Mouse (Mus musculus): ENCODE measurements around the gene Tbc1d9. TPM values are rescaled to one million over a fixed set of nuclear protein-coding genes. Genes with fewer than 3 reads are reported as not detected.

Tbc1d9 gene
- polyA plus RNA-seq, 1 experiment from 2014 or later, result 1.7 TPM

- WGBS, result 4% methylated on average over 41 of the region's 54 CpGs
- DNase-seq (ENCODE audit: low spot score), result peak; percentile 76
- Histone ChIP-seq H3K9me3 (replicated peaks) (no peaks in the 10 kb centered on the region), H3K27ac (peak within 1 kb of the TSS; percentile 91), H3K4me1 (peaks cover 13% of the 10 kb centered on the region; the same call in 1 of the 2 replicates), H3K27me3 (ENCODE audit: low read depth, poor library complexity, severe bottlenecking) (peaks cover 8% of the 10 kb centered on the region; the same call in 1 of the 2 replicates), H3K4me3 (peak within 1 kb of the TSS; percentile 71), H3K36me3 (no peaks in the 10 kb centered on the region)
These were observed 1.0 kb downstream of the Tbc1d9 start, which contains the start of gene Gm10645 for GRCm38 (mm10) chr8:83165931-83166867. Gene Gm10645, minus strand, starts transcription at chr8:83166170.

DNA sequence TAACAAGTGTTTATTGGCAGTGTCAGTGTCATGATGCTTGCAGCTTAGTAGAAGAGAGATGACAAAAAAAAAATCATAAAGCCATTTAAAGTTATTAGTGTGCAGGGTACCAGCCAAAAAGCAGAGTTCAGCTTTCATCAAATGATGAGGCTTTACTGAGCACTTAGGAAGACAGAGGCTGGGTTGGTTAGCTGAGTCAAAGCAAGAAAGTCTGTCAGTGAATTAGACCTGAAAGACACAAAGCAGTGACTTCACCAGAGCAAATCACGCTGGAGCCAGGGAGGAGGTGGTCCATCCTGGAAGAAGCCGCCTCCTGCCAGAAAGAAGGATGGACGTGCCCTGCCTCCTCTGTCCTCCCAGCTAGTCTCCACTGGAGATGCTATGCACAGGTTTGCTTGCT is 2.8 kb downstream of the Tbc1d9 start:
- peaks cover 13% of the 10 kb centered on the region; the same call in 1 of the 2 replicates for H3K4me1 ChIP-seq
- no peaks in the 10 kb centered on the region for H3K36me3 ChIP-seq
- no peak for DNase-seq (ENCODE audit: low spot score)
- no peak overlapping the region for H3K27ac ChIP-seq
- WGBS, result 39% methylated on average over 3 of the region's 3 CpGs
- no peak overlapping the region for H3K4me3 ChIP-seq
- peaks cover 8% of the 10 kb centered on the region; the same call in 1 of the 2 replicates for H3K27me3 ChIP-seq (ENCODE audit: low read depth, poor library complexity, severe bottlenecking)
- no peaks in the 10 kb centered on the region for H3K9me3 ChIP-seq (replicated peaks)

DNA sequence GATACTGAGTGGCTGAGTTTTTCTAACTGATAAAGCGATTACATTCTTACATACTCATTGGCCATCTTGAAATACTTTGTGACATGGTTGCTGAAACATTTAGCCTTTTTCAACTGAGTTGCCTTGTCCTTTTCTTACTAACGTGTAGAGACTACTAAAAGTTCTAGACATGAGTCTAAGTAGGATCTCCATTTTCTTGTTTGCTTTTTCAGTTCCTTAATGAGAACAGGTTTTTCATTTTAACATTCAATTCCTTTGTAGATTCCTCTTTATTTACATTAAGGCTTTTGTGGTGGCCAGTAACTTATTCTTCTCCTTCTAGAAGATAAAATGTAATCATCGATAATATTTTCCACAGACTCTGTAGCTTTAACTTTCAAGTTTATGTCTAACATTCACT is 4.0 kb downstream of the Tbc1d9 start:
- Histone ChIP-seq H3K4me3 (no peak overlapping the region), H3K4me1 (peaks cover 13% of the 10 kb centered on the region; the same call in 1 of the 2 replicates), H3K27me3 (ENCODE audit: low read depth, poor library complexity, severe bottlenecking) (peaks cover 3% of the 10 kb centered on the region; the same call in 1 of the 2 replicates), H3K27ac (no peak overlapping the region), H3K36me3 (no peaks in the 10 kb centered on the region), H3K9me3 (replicated peaks) (no peaks in the 10 kb centered on the region)
- DNase-seq (ENCODE audit: low spot score), result no peak
- 88% methylated on average over 3 of the region's 3 CpGs for WGBS

DNA sequence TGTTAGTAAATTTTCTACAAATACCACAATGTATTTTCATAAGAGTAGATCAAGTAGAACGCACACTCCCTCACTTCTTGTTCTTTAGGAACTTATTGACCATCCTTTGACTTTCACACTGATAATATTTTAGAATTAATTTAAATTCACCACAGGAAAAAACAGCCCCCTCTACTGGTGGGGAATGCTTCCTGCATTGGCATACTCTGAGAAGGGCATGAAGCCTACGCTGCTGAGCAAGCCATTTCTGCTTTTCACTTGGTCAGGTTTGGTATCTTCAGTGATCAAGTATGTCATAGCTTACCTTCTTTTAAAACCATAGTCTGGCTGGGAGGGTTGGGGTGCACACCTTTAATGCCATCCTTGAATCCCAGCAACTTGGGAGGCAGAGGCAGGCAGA is 4.6 kb downstream of the Tbc1d9 start:
- Histone ChIP-seq H3K36me3 (no peaks in the 10 kb centered on the region), H3K9me3 (replicated peaks) (no peaks in the 10 kb centered on the region), H3K27me3 (ENCODE audit: low read depth, poor library complexity, severe bottlenecking) (no peaks in the 10 kb centered on the region), H3K4me3 (no peak overlapping the region), H3K27ac (no peak overlapping the region), H3K4me1 (peaks cover 13% of the 10 kb centered on the region; the same call in 1 of the 2 replicates)
- WGBS, result 92% methylated on average over 2 of the region's 2 CpGs
- DNase-seq (ENCODE audit: low spot score), result no peak

GRCm38 (mm10) chr8:83170894-83171293 is 5.7 kb downstream of the Tbc1d9 start:
- H3K27me3 ChIP-seq (ENCODE audit: low read depth, poor library complexity, severe bottlenecking), result no peaks in the 10 kb centered on the region
- H3K36me3 ChIP-seq, result no peaks in the 10 kb centered on the region
- no peak overlapping the region for H3K27ac ChIP-seq
- no peak for DNase-seq (ENCODE audit: low spot score)
- H3K4me3 ChIP-seq, result no peak overlapping the region
- 71% methylated on average over 6 of the region's 6 CpGs for WGBS
- 0 out of 2 replicates have a peak, but pooled peaks cover 5% of the 10 kb centered on the region for H3K4me1 ChIP-seq
- H3K9me3 ChIP-seq (replicated peaks), result no peaks in the 10 kb centered on the region

GRCm38 (mm10) chr8:83175680-83176079 is 10.5 kb downstream of the Tbc1d9 start:
- Histone ChIP-seq H3K36me3 (no peaks in the 10 kb centered on the region), H3K27ac (no peak overlapping the region), H3K4me1 (peaks cover 17% of the 10 kb centered on the region), H3K9me3 (replicated peaks) (no peaks in the 10 kb centered on the region), H3K27me3 (ENCODE audit: low read depth, poor library complexity, severe bottlenecking) (no peaks in the 10 kb centered on the region), H3K4me3 (no peak overlapping the region)
- WGBS, result 80% methylated on average over 10 of the region's 10 CpGs
- DNase-seq (ENCODE audit: low spot score), result no peak

GRCm38 (mm10) chr8:83176785-83177184 is 11.6 kb downstream of the Tbc1d9 start:
- Histone ChIP-seq H3K27me3 (ENCODE audit: low read depth, poor library complexity, severe bottlenecking) (no peaks in the 10 kb centered on the region), H3K4me1 (peaks cover 17% of the 10 kb centered on the region), H3K9me3 (replicated peaks) (no peaks in the 10 kb centered on the region), H3K36me3 (no peaks in the 10 kb centered on the region), H3K27ac (no peak overlapping the region), H3K4me3 (no peak overlapping the region)
- WGBS, result 48% methylated on average over 2 of the region's 2 CpGs
- no peak for DNase-seq (ENCODE audit: low spot score)

DNA sequence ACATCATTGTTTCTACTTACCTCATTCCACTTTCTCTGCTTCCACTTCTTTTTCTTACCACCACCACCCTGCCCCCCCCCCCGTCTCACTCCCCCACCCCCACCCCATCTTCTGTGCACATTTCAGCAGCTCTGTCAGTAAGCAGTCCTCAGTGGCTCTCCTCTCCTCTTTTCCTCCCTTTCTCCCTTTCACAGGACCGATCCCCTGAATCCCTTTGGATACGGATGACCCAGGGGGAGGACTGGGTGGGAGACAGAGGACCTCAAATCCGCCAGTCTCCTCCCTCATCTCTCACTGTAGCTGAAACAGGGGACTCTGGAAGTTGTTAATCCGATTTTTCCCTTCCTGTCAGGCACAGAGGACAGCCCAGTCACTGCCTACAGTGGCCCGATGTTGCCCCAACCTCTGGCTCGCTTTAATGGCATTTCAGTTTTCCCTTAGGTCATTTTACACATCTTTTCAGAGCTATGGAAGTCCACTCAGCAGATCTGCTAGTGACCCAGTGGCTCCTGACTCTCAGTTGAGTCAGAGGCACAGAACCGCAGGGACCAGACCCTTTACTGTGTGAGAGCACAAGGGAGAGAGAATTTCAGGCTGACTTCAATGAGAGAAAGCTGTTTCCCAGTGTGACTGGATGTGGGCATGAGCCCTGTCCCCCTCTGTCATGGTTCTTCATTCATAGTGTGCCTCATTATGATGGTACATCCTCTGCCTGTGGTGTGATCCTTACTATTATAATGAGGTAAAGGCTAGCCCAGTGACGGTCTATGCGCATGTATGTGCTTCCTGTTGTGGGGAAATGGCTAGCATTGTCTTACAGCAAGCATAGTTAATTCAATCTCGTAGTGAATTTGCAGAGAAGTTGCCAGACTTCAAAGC is 12.4 kb downstream of the Tbc1d9 start:
- no peak overlapping the region for H3K27ac ChIP-seq
- DNase-seq (ENCODE audit: low spot score), result no peak
- no peaks in the 10 kb centered on the region for H3K36me3 ChIP-seq
- no peaks in the 10 kb centered on the region for H3K9me3 ChIP-seq (replicated peaks)
- peaks cover 17% of the 10 kb centered on the region for H3K4me1 ChIP-seq
- no peaks in the 10 kb centered on the region for H3K27me3 ChIP-seq (ENCODE audit: low read depth, poor library complexity, severe bottlenecking)
- no peak overlapping the region for H3K4me3 ChIP-seq
- 16% methylated on average over 11 of the region's 11 CpGs for WGBS

- Histone ChIP-seq H3K4me3 (no peak overlapping the region; the same call in 1 of the 2 replicates), H3K9me3 (replicated peaks) (no peaks in the 10 kb centered on the region), H3K4me1 (peaks cover 17% of the 10 kb centered on the region), H3K27me3 (ENCODE audit: low read depth, poor library complexity, severe bottlenecking) (no peaks in the 10 kb centered on the region), H3K27ac (no peak overlapping the region), H3K36me3 (no peaks in the 10 kb centered on the region)
- DNase-seq (ENCODE audit: low spot score), result peak; percentile 36
- WGBS, result 6% methylated on average over 9 of the region's 9 CpGs
These were observed 13.1 kb downstream of the Tbc1d9 start for GRCm38 (mm10) chr8:83178228-83178742.

- Histone ChIP-seq H3K36me3 (no peaks in the 10 kb centered on the region), H3K27me3 (ENCODE audit: low read depth, poor library complexity, severe bottlenecking) (no peaks in the 10 kb centered on the region), H3K27ac (no peak overlapping the region), H3K9me3 (replicated peaks) (no peaks in the 10 kb centered on the region), H3K4me1 (peaks cover 17% of the 10 kb centered on the region), H3K4me3 (no peak overlapping the region)
- no peak for DNase-seq (ENCODE audit: low spot score)
- WGBS, result 82% methylated on average over 6 of the region's 6 CpGs
These were observed 16.8 kb downstream of the Tbc1d9 start for GRCm38 (mm10) chr8:83181851-83182482.

- WGBS, result 81% methylated on average over 5 of the region's 5 CpGs
- Histone ChIP-seq H3K4me3 (no peak overlapping the region), H3K27ac (no peak overlapping the region)
These were observed 17.6 kb downstream of the Tbc1d9 start for GRCm38 (mm10) chr8:83182784-83183183.

DNA sequence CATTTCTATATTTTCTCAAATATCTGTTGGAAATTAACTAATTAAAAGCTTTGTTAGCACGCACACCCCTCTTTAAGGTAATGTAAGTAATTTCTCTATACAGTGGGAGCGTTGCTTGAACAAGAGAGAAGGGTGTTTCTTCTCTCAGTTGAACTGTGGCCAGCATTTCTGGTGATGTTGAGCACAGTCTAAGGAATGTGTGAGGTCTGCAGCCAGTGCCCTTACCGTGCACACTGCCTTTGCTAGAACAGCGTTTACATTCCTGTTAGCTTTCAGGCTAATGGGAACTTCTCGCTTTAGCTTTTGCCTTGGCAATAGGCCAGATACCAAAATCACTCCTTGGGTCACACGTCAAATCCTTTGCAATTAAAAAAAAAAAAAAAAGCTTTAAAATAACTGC is 21.2 kb downstream of the Tbc1d9 start:
- no peaks in the 10 kb centered on the region for H3K4me1 ChIP-seq
- WGBS, result 89% methylated on average over 6 of the region's 6 CpGs
- H3K9me3 ChIP-seq (replicated peaks), result no peaks in the 10 kb centered on the region
- DNase-seq (ENCODE audit: low spot score), result no peak
- H3K4me3 ChIP-seq, result no peak overlapping the region
- no peak overlapping the region for H3K27ac ChIP-seq
- H3K27me3 ChIP-seq (ENCODE audit: low read depth, poor library complexity, severe bottlenecking), result no peaks in the 10 kb centered on the region
- no peaks in the 10 kb centered on the region for H3K36me3 ChIP-seq

More at GRCm38 (mm10) chr8:83182784-83183183, 17.6 kb downstream of the Tbc1d9 start:
- Histone ChIP-seq H3K9me3 (replicated peaks) (no peaks in the 10 kb centered on the region), H3K27me3 (ENCODE audit: low read depth, poor library complexity, severe bottlenecking) (no peaks in the 10 kb centered on the region), H3K4me1 (peaks cover 10% of the 10 kb centered on the region), H3K36me3 (no peaks in the 10 kb centered on the region)
- DNase-seq (ENCODE audit: low spot score), result no peak

Data from limb, embryonic 10.5 days (tissue).